Mouse (Mus musculus) lung, postnatal 0 days (tissue): ENCODE results near the gene Cadps.

Experiments
- CTCF ChIP-seq: IDR thresholded peaks from 2 replicates; pipeline ENCODE4 v1.5.1; 2016; ENCODE audit warnings: antibody characterized with exemption, mild to moderate bottlenecking
- EP300 ChIP-seq: IDR thresholded peaks from 2 replicates; pipeline ENCODE4 v1.6.1; 2016; ENCODE audit warnings: antibody characterized with exemption, mild to moderate bottlenecking, control low read depth

- TF ChIP-seq CTCF (no peak), EP300 (no peak)
These were observed at the start of gene Cadps for GRCm38 (mm10) chr14:12822491-12823219.
